In genomic region chr13:44019304-44019583, GRCm38 (mm10) we compare ENCODE assay signal across 24 mouse cellular contexts.
DNase-seq lines count a peak whose midpoint lies in the region; ATAC-seq and TF ChIP-seq lines count a peak whose summit lies in the region.
"Had no signal": no experiment of that assay in that cellular context is flagged by ENCODE, and none has a peak within 500 bp of the region (broad histone marks: within the 10 kb centered on the region; RNA-seq: fewer than 3 reads in every experiment).

No protein-coding gene starts in this region.

- no peaks in the 10 kb centered on the region for H3K9me3 ChIP-seq in forebrain, embryonic 10.5 days
- H3K9me3 ChIP-seq in forebrain, embryonic 15.5 days, result no peaks in the 10 kb centered on the region
- no peaks in the 10 kb centered on the region for H3K9me3 ChIP-seq in heart, embryonic 15.5 days (replicated peaks)
- no peaks in the 10 kb centered on the region for H3K9me3 ChIP-seq in lung, postnatal 0 days (ENCODE audit: low read length)
- H3K9me3 ChIP-seq in midbrain, embryonic 15.5 days, result no peaks in the 10 kb centered on the region
- H3K9me3 ChIP-seq: embryonic facial prominence, embryonic 13.5 days; G1E; intestine, embryonic 15.5 days; neural tube, embryonic 15.5 days had no signal

- intact Hi-C loops in heart, postnatal 25 days (cut with DNase I), result loop anchor here (10.0 kb wide), 1 partner anchor 526 kb away; no protein-coding TSS in a partner anchor

- peak overlapping the region; percentile 22; the same call in 1 of the 2 replicates for H3K4me3 ChIP-seq in forebrain, embryonic 10.5 days
- H3K4me3 ChIP-seq in forebrain, embryonic 15.5 days, result no peak overlapping the region
- H3K4me3 ChIP-seq in heart, embryonic 15.5 days, result no peak overlapping the region
- no peak overlapping the region for H3K4me3 ChIP-seq in lung, postnatal 0 days (ENCODE audit: low read depth, low read length)
- no peak overlapping the region for H3K4me3 ChIP-seq in midbrain, embryonic 15.5 days
- H3K4me3 ChIP-seq: embryonic facial prominence, embryonic 13.5 days; intestine, embryonic 15.5 days; neural tube, embryonic 15.5 days had no signal

- no peak for TF ChIP-seq CTCF in lung, postnatal 0 days (IDR thresholded peaks at IDR 0.05)

- no peak for ATAC-seq in forebrain, embryonic 15.5 days (replicated peaks)
- no peak for ATAC-seq in heart, embryonic 15.5 days (replicated peaks; ENCODE audit: insufficient number of reproducible peaks, insufficient read depth, low FRiP score, low read depth)
- ATAC-seq in lung, postnatal 0 days, result no peak
- peak; percentile 56; the same call in 1 of the 2 replicates for ATAC-seq in midbrain, embryonic 15.5 days (replicated peaks)
- ATAC-seq: activated CD4-positive, CD25-positive, alpha-beta regulatory T cell, adult 4 months; intestine, embryonic 15.5 days; liver, postnatal 0 days had no signal

- peaks cover 54% of the 10 kb centered on the region for H3K4me1 ChIP-seq in forebrain, embryonic 10.5 days
- peaks cover 27% of the 10 kb centered on the region for H3K4me1 ChIP-seq in forebrain, embryonic 15.5 days
- peaks cover 16% of the 10 kb centered on the region for H3K4me1 ChIP-seq in heart, embryonic 15.5 days (replicated peaks)
- no peaks in the 10 kb centered on the region for H3K4me1 ChIP-seq in lung, postnatal 0 days (ENCODE audit: insufficient read depth, low read depth, low read length)
- peaks cover 19% of the 10 kb centered on the region for H3K4me1 ChIP-seq in midbrain, embryonic 15.5 days

- no peak overlapping the region for H3K9ac ChIP-seq in forebrain, embryonic 15.5 days (replicated peaks)
- no peak overlapping the region for H3K9ac ChIP-seq in heart, embryonic 15.5 days
- H3K9ac ChIP-seq in lung, postnatal 0 days (replicated peaks; ENCODE audit: low read depth), result no peak overlapping the region
- H3K9ac ChIP-seq in midbrain, embryonic 15.5 days, result no peak overlapping the region
- H3K9ac ChIP-seq: embryonic facial prominence, embryonic 13.5 days; intestine, embryonic 15.5 days; liver, postnatal 0 days; neural tube, embryonic 15.5 days had no signal

- H3K4me2 ChIP-seq in forebrain, embryonic 15.5 days (replicated peaks), result no peak overlapping the region
- H3K4me2 ChIP-seq in heart, embryonic 15.5 days, result no peak overlapping the region
- H3K4me2 ChIP-seq in lung, postnatal 0 days (replicated peaks; ENCODE audit: low read depth, low read length), result no peak overlapping the region
- H3K4me2 ChIP-seq in midbrain, embryonic 15.5 days, result no peak overlapping the region
- H3K4me2 ChIP-seq: embryonic facial prominence, embryonic 13.5 days; intestine, embryonic 15.5 days; neural tube, embryonic 15.5 days had no signal

- H3K27ac ChIP-seq in forebrain, embryonic 10.5 days, result peak overlapping the region; percentile 74
- H3K27ac ChIP-seq in forebrain, embryonic 15.5 days (replicated peaks), result no peak overlapping the region
- 0 out of 2 replicates have a peak overlapping the region, but pooled peaks have one; percentile 9 for H3K27ac ChIP-seq in heart, embryonic 15.5 days
- peak overlapping the region; percentile 51 for H3K27ac ChIP-seq in lung, postnatal 0 days (ENCODE audit: low read length)
- H3K27ac ChIP-seq in midbrain, embryonic 15.5 days, result no peak overlapping the region
- H3K27ac ChIP-seq: embryonic facial prominence, embryonic 13.5 days; intestine, embryonic 15.5 days; neural tube, embryonic 15.5 days had no signal

- no peaks in the 10 kb centered on the region for H3K36me3 ChIP-seq in forebrain, embryonic 10.5 days (replicated peaks)
- H3K36me3 ChIP-seq in forebrain, embryonic 15.5 days, result no peaks in the 10 kb centered on the region
- no peaks in the 10 kb centered on the region for H3K36me3 ChIP-seq in heart, embryonic 15.5 days
- no peaks in the 10 kb centered on the region for H3K36me3 ChIP-seq in lung, postnatal 0 days (ENCODE audit: insufficient read depth, low read length)
- H3K36me3 ChIP-seq in midbrain, embryonic 15.5 days (replicated peaks), result no peaks in the 10 kb centered on the region
- H3K36me3 ChIP-seq: embryonic facial prominence, embryonic 13.5 days; G1E; intestine, embryonic 15.5 days; neural tube, embryonic 15.5 days had no signal

- no peak for TF ChIP-seq EP300 in lung, postnatal 0 days (IDR thresholded peaks at IDR 0.05)

- no peak for DNase-seq in forebrain, embryonic 10.5 days (ENCODE audit: extremely low spot score, low spot score)
- no peak for DNase-seq in heart, postnatal 25 days (ENCODE audit: low spot score)
- no peak for DNase-seq in lung, postnatal 0 days (ENCODE audit: low spot score)
- DNase-seq in lung, postnatal 4 days, result no peak
- no peak for DNase-seq in urinary bladder, postnatal 25 days (ENCODE audit: low spot score)
- DNase-seq: adrenal gland, postnatal 10 days; cerebellum, adult 9-11 months; gastrocnemius, postnatal 25 days; heart, postnatal 36 days; kidney, adult 9 months; kidney, postnatal 25 days; left cerebral cortex, postnatal 4 days; liver, postnatal 0 days; right cerebral cortex, postnatal 14 days; spleen, adult 18-20 months; thymus, postnatal 25 days had no signal

- peaks cover 70% of the 10 kb centered on the region for H3K27me3 ChIP-seq in forebrain, embryonic 10.5 days (ENCODE audit: poor library complexity, severe bottlenecking)
- 0 out of 2 replicates have a peak, but pooled peaks cover 5% of the 10 kb centered on the region for H3K27me3 ChIP-seq in forebrain, embryonic 15.5 days
- H3K27me3 ChIP-seq in heart, embryonic 15.5 days, result no peaks in the 10 kb centered on the region
- no peaks in the 10 kb centered on the region for H3K27me3 ChIP-seq in lung, postnatal 0 days (replicated peaks; ENCODE audit: insufficient read depth, low read length)
- peaks cover 42% of the 10 kb centered on the region for H3K27me3 ChIP-seq in midbrain, embryonic 15.5 days (replicated peaks)
- H3K27me3 ChIP-seq: embryonic facial prominence, embryonic 13.5 days; intestine, embryonic 15.5 days had no signal

Comparison
In these comparisons a context has a peak if more than half of its experiments do, and no peak if none do; other contexts are left out.
1. H3K27ac ChIP-seq: peak in forebrain, embryonic 10.5 days (single experiment), heart, embryonic 15.5 days (single experiment) and lung, postnatal 0 days (single experiment); none in forebrain, embryonic 15.5 days (single experiment) and midbrain, embryonic 15.5 days (single experiment).